25 mouse cellular contexts compared by ENCODE assay signal in genomic region chr4:130893688-130894087, GRCm38 (mm10). TPM values are rescaled to one million over a fixed set of nuclear protein-coding genes. Genes with fewer than 3 reads are reported as not detected.
A peak's percentile ranks its signal among the peaks of the same experiment; 100 is the strongest.
DNase-seq lines count a peak whose midpoint lies in the region; ATAC-seq and TF ChIP-seq lines count a peak whose summit lies in the region.
"Had no signal": no experiment of that assay in that cellular context is flagged by ENCODE, and none has a peak within 500 bp of the region (broad histone marks: within the 10 kb centered on the region; RNA-seq: fewer than 3 reads in every experiment).

No protein-coding gene starts in this region.

- no peak overlapping the region for H3K4me2 ChIP-seq in hindbrain, postnatal 0 days (ENCODE audit: low read depth, low read length)
- no peak overlapping the region for H3K4me2 ChIP-seq in hindbrain, embryonic 14.5 days (replicated peaks)
- H3K4me2 ChIP-seq in midbrain, postnatal 0 days (ENCODE audit: low read depth, low read length, poor library complexity, severe bottlenecking), result no peak overlapping the region
- H3K4me2 ChIP-seq in midbrain, embryonic 11.5 days, result no peak overlapping the region
- H3K4me2 ChIP-seq: hindbrain, embryonic 12.5 days had no signal

- no peak for ATAC-seq in hindbrain, postnatal 0 days
- no peak for ATAC-seq in hindbrain, embryonic 14.5 days (ENCODE audit: low FRiP score)
- ATAC-seq in midbrain, postnatal 0 days (ENCODE audit: low FRiP score), result no peak
- no peak for ATAC-seq in midbrain, embryonic 11.5 days (ENCODE audit: low FRiP score)

- H3K9me3 ChIP-seq in hindbrain, postnatal 0 days (ENCODE audit: low read length), result no peaks in the 10 kb centered on the region
- H3K9me3 ChIP-seq in hindbrain, embryonic 14.5 days (ENCODE audit: control insufficient read depth, low read length), result no peaks in the 10 kb centered on the region
- H3K9me3 ChIP-seq in midbrain, postnatal 0 days (ENCODE audit: low read length), result no peaks in the 10 kb centered on the region
- no peaks in the 10 kb centered on the region for H3K9me3 ChIP-seq in midbrain, embryonic 11.5 days (ENCODE audit: control insufficient read depth, low read length)
- H3K9me3 ChIP-seq: G1E; hindbrain, embryonic 12.5 days had no signal

- DNase-seq in hindbrain, postnatal 0 days (ENCODE audit: low spot score), result no peak
- DNase-seq in hindbrain, embryonic 14.5 days (ENCODE audit: low spot score), result no peak
- no peak for DNase-seq in midbrain, postnatal 0 days (ENCODE audit: low spot score)
- no peak for DNase-seq in midbrain, embryonic 11.5 days (ENCODE audit: low spot score, missing footprints)
- DNase-seq in ES-CJ7 (ENCODE audit: low read depth, low spot score), result peak; percentile 53
- peak; percentile 27 for DNase-seq in induced T-regulatory cell, adult 2 months (ENCODE audit: low read depth)
- no peak for DNase-seq in kidney, adult 2 months
- DNase-seq: adrenal gland, adult 2 months; cerebellum, adult 2 months; gastrocnemius, postnatal 14 days; heart, postnatal 10 days; kidney, adult 11 months; kidney, postnatal 25 days; left cerebral cortex, postnatal 4 days; lung, postnatal 10 days; right cerebral cortex, adult 18-20 months had no signal

- 63% methylated on average over 5 of the region's 5 CpGs for WGBS in hindbrain, postnatal 0 days
- 69% methylated on average over 5 of the region's 5 CpGs for WGBS in hindbrain, embryonic 14.5 days
- 66% methylated on average over 5 of the region's 5 CpGs for whole genome bisulfite sequencing in midbrain, postnatal 0 days
- 69% methylated on average over 5 of the region's 5 CpGs for WGBS in midbrain, embryonic 11.5 days
- WGBS in kidney, adult 2 months, result 64% methylated on average over 5 of the region's 5 CpGs

- H3K4me1 ChIP-seq in hindbrain, postnatal 0 days (ENCODE audit: insufficient read depth, low read length), result no peaks in the 10 kb centered on the region
- no peaks in the 10 kb centered on the region for H3K4me1 ChIP-seq in hindbrain, embryonic 14.5 days (replicated peaks; ENCODE audit: control insufficient read depth, insufficient read depth, low read length)
- H3K4me1 ChIP-seq in midbrain, postnatal 0 days (ENCODE audit: insufficient read depth, low read length), result no peaks in the 10 kb centered on the region
- H3K4me1 ChIP-seq in midbrain, embryonic 11.5 days (ENCODE audit: control insufficient read depth, insufficient read depth, low read length), result no peaks in the 10 kb centered on the region
- H3K4me1 ChIP-seq in kidney, adult 2 months (ENCODE audit: control insufficient read depth, insufficient read depth, low read length), result no peaks in the 10 kb centered on the region

- no peak overlapping the region for H3K4me3 ChIP-seq in hindbrain, postnatal 0 days (ENCODE audit: low read length)
- no peak overlapping the region for H3K4me3 ChIP-seq in hindbrain, embryonic 14.5 days (replicated peaks; ENCODE audit: low read length)
- H3K4me3 ChIP-seq in midbrain, postnatal 0 days (ENCODE audit: low read depth, low read length), result no peak overlapping the region
- no peak overlapping the region for H3K4me3 ChIP-seq in midbrain, embryonic 11.5 days (ENCODE audit: low read depth, low read length)
- no peak overlapping the region for H3K4me3 ChIP-seq in kidney, adult 2 months (ENCODE audit: insufficient read depth, low read depth, low read length)
- H3K4me3 ChIP-seq: hindbrain, embryonic 12.5 days had no signal

- H3K27ac ChIP-seq in hindbrain, postnatal 0 days, result no peak overlapping the region
- no peak overlapping the region for H3K27ac ChIP-seq in hindbrain, embryonic 14.5 days
- no peak overlapping the region for H3K27ac ChIP-seq in midbrain, postnatal 0 days (ENCODE audit: low read depth, low read length)
- no peak overlapping the region for H3K27ac ChIP-seq in midbrain, embryonic 11.5 days (ENCODE audit: low read depth, low read length)
- H3K27ac ChIP-seq in kidney, adult 2 months (ENCODE audit: insufficient read depth, low read depth, low read length), result no peak overlapping the region
- H3K27ac ChIP-seq: hindbrain, embryonic 12.5 days had no signal

- no peak overlapping the region for H3K9ac ChIP-seq in hindbrain, postnatal 0 days (replicated peaks; ENCODE audit: low read length)
- H3K9ac ChIP-seq in hindbrain, embryonic 14.5 days, result no peak overlapping the region
- H3K9ac ChIP-seq in midbrain, postnatal 0 days (replicated peaks; ENCODE audit: low read length, poor library complexity, severe bottlenecking), result no peak overlapping the region
- H3K9ac ChIP-seq in midbrain, embryonic 11.5 days (ENCODE audit: low read length), result no peak overlapping the region
- H3K9ac ChIP-seq: hindbrain, embryonic 12.5 days had no signal

- peak; percentile 40; the same call in 1 of the 2 replicates for TF ChIP-seq CTCF in hindbrain, postnatal 0 days (IDR thresholded peaks at IDR 0.05; ENCODE audit: low read depth)
- TF ChIP-seq CTCF in midbrain, postnatal 0 days (IDR thresholded peaks at IDR 0.05), result peak; percentile 49
- TF ChIP-seq CTCF in kidney, adult 2 months (conservative IDR thresholded peaks at IDR 0.05; ENCODE audit: insufficient read depth, insufficient read length, low read depth, low read length), result no peak

- no peak for TF ChIP-seq POLR2A in kidney, adult 2 months (IDR thresholded peaks at IDR 0.05; ENCODE audit: low read depth, low read length)

- no peaks in the 10 kb centered on the region for H3K27me3 ChIP-seq in hindbrain, postnatal 0 days (ENCODE audit: insufficient read depth, low read length)
- H3K27me3 ChIP-seq in hindbrain, embryonic 14.5 days (ENCODE audit: control insufficient read depth, insufficient read depth, low read length), result 0 out of 2 replicates have a peak, but pooled peaks cover 3% of the 10 kb centered on the region
- no peaks in the 10 kb centered on the region for H3K27me3 ChIP-seq in midbrain, postnatal 0 days (ENCODE audit: insufficient read depth, low read length)
- no peaks in the 10 kb centered on the region for H3K27me3 ChIP-seq in midbrain, embryonic 11.5 days (ENCODE audit: control insufficient read depth, insufficient read depth, low read length)
- H3K27me3 ChIP-seq in kidney, adult 2 months (replicated peaks; ENCODE audit: control insufficient read depth, insufficient read depth, low read length), result no peaks in the 10 kb centered on the region

- no peaks in the 10 kb centered on the region for H3K36me3 ChIP-seq in hindbrain, postnatal 0 days (ENCODE audit: insufficient read depth, low read length)
- H3K36me3 ChIP-seq in hindbrain, embryonic 14.5 days (replicated peaks; ENCODE audit: control insufficient read depth, insufficient read depth), result no peaks in the 10 kb centered on the region
- H3K36me3 ChIP-seq in midbrain, postnatal 0 days (ENCODE audit: insufficient read depth, low read length), result no peaks in the 10 kb centered on the region
- H3K36me3 ChIP-seq in midbrain, embryonic 11.5 days (ENCODE audit: control insufficient read depth, insufficient read depth, low read length), result no peaks in the 10 kb centered on the region
- no peaks in the 10 kb centered on the region for H3K36me3 ChIP-seq in kidney, adult 2 months (ENCODE audit: control insufficient read depth, insufficient read depth, low read length)
- H3K36me3 ChIP-seq: G1E; hindbrain, embryonic 12.5 days had no signal

RNA-seq across cellular contexts. Expression of gene Laptm5, which starts 19.2 kb away (rescaled TPM):
- total RNA-seq in hindbrain, postnatal 0 days (2014; rRNA removed), result 42.8 and 71.4 TPM in 2 replicates
- polyA plus RNA-seq in hindbrain, postnatal 0 days (2015; fragmentation: Nextera tagmentation; extraction: Ambion mirVana), result 40.8 and 43.1 TPM in 2 replicates
- polyA plus RNA-seq in hindbrain, embryonic 14.5 days (2014; fragmentation: Nextera tagmentation; extraction: Ambion mirVana), result 35.2 and 37.4 TPM in 2 replicates
- total RNA-seq in midbrain, postnatal 0 days (2014; rRNA removed), result 28.2 and 34.5 TPM in 2 replicates
- polyA plus RNA-seq in midbrain, postnatal 0 days (2015; fragmentation: Nextera tagmentation; extraction: Ambion mirVana), result 32.8 and 36.2 TPM in 2 replicates
- 22.0 and 27.3 TPM in 2 replicates for polyA plus RNA-seq in midbrain, embryonic 11.5 days (2014; fragmentation: Nextera tagmentation; extraction: Ambion mirVana)
- 35.6 and 79.8 TPM in 2 replicates for polyA plus RNA-seq in kidney, adult 2 months (2012; rRNA removed)

RNA-seq across cellular contexts. Expression of gene Matn1, which starts 50.5 kb away (rescaled TPM):
- 0.26 and 0.90 TPM in 2 replicates for total RNA-seq in hindbrain, postnatal 0 days (2014; rRNA removed)
- polyA plus RNA-seq in hindbrain, postnatal 0 days (2015; fragmentation: Nextera tagmentation; extraction: Ambion mirVana), result 0.71 and 1.2 TPM in 2 replicates
- polyA plus RNA-seq in hindbrain, embryonic 14.5 days (2014; fragmentation: Nextera tagmentation; extraction: Ambion mirVana), result 0.43 TPM in 1 of 2 replicates, not detected in the other
- total RNA-seq in midbrain, postnatal 0 days (2014; rRNA removed), result 0.38 TPM in 1 of 2 replicates, not detected in the other
- 0.20 and 0.27 TPM in 2 replicates for polyA plus RNA-seq in midbrain, postnatal 0 days (2015; fragmentation: Nextera tagmentation; extraction: Ambion mirVana)
- polyA plus RNA-seq in midbrain, embryonic 11.5 days (2014; fragmentation: Nextera tagmentation; extraction: Ambion mirVana), result not detected in 2 replicates
- 0.06 TPM in 1 of 2 replicates, not detected in the other for polyA plus RNA-seq in kidney, adult 2 months (2012; rRNA removed)
- total RNA-seq: adrenal gland, adult 2 months; common myeloid progenitor, adult 5-6 weeks; gastrocnemius, postnatal 14 days; heart, adult 8-10 months; heart, postnatal 10 days; liver, adult 2 months; megakaryocyte-erythroid progenitor cell, adult 5-6 weeks had no signal
- polyA plus RNA-seq: adrenal gland, adult 2 months; C2C12; liver, adult 2 months; neural tube, embryonic 11.5 days; small intestine, adult 2 months had no signal

Comparison
In these comparisons a context has a peak if more than half of its experiments do, and no peak if none do; other contexts are left out.
1. DNase-seq: peak in ES-CJ7 (single experiment) and induced T-regulatory cell, adult 2 months (single experiment); none in hindbrain, postnatal 0 days (single experiment), hindbrain, embryonic 14.5 days (single experiment), midbrain, postnatal 0 days (single experiment), midbrain, embryonic 11.5 days (single experiment) and kidney, adult 2 months (single experiment).